Mouse (Mus musculus): Measurements from ENCODE around the gene Pspc1. TPM values are rescaled to one million over a fixed set of nuclear protein-coding genes. Genes with fewer than 3 reads are reported as not detected.

Pspc1 gene
- 3.0 and 5.5 TPM in 2 replicates for polyA plus RNA-seq (2012; rRNA removed; ENCODE audit: low replicate concordance)

DNA sequence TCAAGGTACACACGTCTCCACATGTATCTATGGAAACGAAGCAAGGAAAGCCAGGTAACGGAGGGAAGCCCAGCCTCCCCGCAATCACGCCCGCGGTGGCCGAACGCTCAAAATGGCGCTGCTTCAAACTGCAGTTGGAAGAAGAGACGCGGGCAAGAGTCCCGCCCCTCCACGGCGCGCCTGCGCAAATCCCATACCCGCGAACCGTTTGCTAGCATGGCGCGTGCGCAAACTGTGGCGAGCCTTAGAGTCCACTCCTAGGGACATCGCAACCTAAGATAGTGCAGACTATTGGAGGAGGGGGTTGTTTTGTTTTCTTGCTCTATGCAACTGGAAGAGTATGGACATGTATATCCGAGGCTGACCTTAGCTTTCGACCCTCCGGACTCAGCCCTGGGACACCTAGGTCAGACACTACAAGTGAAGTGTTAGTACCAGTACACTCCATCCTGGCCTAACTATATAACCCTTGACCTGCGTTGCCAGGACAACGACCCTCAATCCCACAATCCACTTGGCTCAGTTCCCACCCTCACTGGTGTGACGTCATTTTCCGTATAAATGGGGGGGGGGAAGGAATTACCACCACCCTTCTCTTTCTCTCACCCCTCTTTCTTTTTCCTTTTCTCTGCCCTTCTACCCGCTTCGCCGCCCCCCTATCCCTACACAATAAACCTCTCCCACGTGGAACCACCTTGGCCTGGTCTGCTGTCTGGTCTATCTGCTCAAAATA, at the start of gene Pspc1:
Gene Pspc1 (minus strand): TSS at position 117 of the 733 bp plus-strand sequence.

GRCm38 (mm10) chr14:56811701-56812339, 33.7 kb upstream of the Pspc1 start, which contains the start of gene Zmym5:
Zmym5 (minus strand) TSS chr14:56811716.

Other genes with a start within 250 kb of the Pspc1 start
- gene Cenpj, start 202.9 kb downstream of the Pspc1 start, polyA plus RNA-seq (2012; rRNA removed; ENCODE audit: low replicate concordance) = 1.4 and 2.0 TPM in 2 replicates
- gene Parp4, start 202.7 kb downstream of the Pspc1 start, polyA plus RNA-seq (2012; rRNA removed; ENCODE audit: low replicate concordance) = 5.2 and 10.1 TPM in 2 replicates
- gene Mphosph8, start 110.1 kb downstream of the Pspc1 start, polyA plus RNA-seq (2012; rRNA removed; ENCODE audit: low replicate concordance) = 1.8 and 6.0 TPM in 2 replicates
- gene Zmym5, start 33.4 kb upstream of the Pspc1 start, polyA plus RNA-seq (2012; rRNA removed; ENCODE audit: low replicate concordance) = 3.4 and 10.1 TPM in 2 replicates
- gene Zmym2, start 108.3 kb upstream of the Pspc1 start, polyA plus RNA-seq (2012; rRNA removed; ENCODE audit: low replicate concordance) = 4.6 and 11.3 TPM in 2 replicates